Mouse (Mus musculus) adipocyte (in vitro differentiated cells): ENCODE results near the gene Dido1.
"Not testable (repeated sequence)": the region's sequence is repeated elsewhere in the genome, so short reads cannot be mapped to it uniquely, and the experiment has no call there.

ENCODE experiments used
- DNase-seq: peaks from one replicate; pipeline ENCODE4 v3.0.0-alpha.2; 2016; ENCODE audit warnings: low spot score

Dido1 gene

DNA sequence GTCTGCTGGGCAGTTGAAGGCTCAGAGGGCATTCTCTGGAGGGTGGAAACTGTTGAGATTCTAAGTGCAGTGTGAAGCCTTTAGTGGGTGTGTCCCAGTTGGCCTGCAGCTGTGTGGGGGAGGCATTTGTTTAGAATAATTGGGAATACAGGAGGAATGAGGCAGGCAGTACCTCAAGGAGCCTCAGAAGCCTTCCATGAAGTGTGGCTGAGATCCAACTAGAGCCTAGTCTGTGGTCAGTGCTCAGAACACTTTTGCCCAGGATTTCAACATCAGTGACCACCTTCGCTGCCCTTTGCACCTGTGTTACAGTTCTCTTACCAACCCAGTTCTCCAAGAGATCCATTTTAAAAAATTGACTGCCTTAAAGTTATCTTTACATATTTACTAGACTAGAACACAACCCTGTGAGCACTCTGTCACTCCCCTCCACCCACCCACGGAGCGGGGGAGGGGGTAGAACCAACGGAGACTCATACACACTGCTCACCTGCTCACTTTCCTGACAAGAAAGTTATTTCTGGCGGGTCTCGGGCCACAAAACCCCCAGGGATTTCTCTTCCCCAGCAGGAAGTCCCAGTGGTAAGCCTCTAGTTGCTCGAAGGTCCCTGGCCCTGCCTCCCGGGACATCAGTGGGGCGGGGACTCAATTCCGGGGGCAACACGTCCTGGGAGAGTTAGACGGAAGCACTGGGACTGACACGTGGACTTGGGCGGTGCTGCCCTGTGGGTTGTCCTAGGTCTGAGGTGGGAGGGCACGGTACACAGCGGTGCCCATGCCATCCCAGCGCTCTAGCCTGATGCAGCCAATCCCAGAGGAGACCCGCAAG, 15.0 kb upstream of the Dido1 start, which contains the start of gene Slc17a9:
Gene Slc17a9, plus strand, starts transcription at position 679 of the 829 bp plus-strand sequence.
- DNase-seq: peak; percentile 20

DNA sequence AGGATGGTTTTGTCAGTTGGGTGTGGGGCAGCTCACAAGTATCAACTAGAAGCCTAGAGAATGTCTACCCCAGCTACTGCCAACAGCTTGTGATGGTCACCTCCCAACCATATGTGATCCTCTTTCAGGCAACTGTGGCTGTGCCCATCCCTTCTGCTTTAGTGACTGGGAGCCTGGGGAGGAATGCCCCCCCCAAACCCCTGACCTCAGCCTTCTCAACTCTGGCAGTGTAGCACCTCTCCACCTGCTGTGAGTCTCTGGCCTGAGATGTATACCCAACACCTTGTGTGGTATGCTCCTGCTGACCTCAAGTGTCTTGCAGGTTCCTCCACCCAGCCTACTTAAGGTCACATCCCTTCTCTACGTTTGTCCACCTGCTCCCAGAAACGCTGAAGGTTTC, 14.1 kb upstream of the Dido1 start:
- no peak for DNase-seq

DNA sequence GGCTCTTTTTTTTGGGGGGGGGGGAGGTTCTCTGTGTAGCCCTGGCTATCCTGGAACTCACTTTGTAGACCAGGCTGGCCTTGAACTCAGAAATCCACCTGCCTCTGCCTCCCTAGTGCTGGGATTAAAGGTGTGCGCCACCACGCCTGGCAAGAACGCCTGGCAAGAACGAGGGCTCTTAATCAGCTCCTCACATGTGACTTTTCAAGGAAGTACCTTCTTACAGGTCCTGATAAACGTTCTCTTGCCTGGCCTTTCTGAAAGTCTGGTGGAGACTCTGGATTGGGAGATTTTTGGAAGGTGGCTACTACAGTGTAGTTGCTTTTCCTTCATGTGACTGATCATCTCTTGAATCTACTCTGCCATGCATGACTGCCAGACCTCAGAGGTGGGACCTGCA, 12.9 kb upstream of the Dido1 start:
- not testable (repeated sequence) for DNase-seq

DNA sequence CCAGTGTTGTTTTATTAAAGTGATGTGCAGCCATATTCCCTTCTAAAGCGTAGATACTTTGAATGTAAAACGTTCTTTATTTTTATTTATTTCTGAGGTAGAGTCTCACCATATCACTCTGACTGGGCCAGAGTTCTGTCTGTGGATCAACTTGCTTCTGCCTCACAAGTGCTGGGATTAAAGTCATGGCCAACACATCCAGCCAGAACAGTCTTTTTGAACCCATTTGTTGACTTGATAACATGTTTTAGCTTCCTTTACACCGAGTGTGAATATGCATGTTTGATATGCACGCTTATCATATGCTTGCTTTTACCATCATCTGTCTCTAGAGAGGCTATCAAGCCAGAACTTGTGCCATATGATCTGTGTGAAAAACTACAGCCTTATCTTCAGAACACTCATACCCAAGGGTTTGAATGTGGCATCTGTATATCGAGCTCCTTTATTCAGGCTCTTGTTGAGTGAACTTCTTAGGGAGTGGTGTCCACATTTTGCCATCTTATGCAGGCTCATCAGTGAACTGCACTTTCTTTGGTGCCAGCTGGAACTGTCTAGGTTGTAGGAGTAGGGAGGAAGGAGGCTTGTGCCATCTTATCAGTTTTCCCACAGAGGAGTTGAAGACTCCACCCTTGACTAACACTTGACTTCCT, 2.4 kb upstream of the Dido1 start:
- no peak for DNase-seq

DNA sequence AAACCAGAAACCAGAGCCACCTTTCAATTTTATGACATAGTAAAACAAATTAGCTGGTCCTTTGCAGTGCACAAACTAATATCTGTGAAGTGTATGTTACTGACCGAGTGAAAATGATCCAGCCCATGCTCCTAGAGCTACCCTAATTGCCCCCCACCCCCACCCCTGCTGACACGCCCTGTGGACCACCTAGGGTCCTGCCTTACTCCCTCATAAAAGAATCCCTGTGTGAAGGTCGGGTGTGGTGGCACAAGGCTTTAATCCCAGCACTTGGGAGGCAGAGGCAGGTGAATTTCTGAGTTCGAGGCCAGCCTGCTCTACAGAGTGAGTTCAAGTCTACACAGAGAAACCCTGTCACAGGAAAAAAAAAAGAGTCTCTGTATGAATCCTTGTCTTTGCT, 1.7 kb upstream of the Dido1 start:
- no peak for DNase-seq

DNA sequence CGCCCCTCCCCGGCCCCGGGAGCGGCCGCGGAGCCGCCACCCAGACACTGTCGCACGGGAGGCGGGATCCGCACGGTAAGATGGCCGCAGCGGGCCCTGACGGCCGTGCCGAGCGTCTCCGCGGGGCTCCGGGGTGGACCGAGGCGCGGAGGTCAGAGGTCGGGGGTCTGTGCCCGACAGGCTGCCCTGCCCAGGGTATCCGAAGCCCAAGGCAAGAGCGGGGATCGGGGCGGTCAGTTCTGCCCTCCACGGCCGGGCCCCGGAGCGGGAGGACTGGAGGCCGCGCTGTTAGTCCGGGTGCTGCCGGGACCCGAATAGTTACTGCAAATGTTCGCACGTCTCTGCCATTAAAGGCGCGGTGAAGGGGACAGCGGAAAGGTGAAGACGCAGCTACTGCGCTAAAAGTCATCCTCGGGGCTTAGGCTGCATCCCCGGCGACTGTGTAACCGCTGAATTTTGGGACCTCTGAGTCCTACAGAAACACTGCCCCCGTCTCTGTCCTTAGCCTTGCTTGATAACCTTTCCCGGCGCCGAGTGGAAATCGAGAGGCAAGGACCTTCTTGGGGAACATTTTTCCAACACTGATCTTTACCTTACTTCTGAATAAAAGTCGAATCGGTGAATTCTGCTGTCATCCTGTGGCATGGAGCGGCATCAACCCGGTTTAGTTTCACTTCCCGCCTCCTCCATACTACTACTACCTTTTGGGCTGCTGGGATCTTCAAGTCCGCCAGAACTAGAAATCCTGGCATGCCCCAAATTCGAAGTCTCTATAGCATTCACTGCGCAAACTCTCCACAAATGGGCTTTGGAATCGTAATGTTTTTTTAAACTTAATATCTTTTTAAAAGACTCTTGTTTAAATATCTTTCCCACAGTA, 717 bp upstream of the Dido1 start:
- peak; percentile 58 for DNase-seq

DNA sequence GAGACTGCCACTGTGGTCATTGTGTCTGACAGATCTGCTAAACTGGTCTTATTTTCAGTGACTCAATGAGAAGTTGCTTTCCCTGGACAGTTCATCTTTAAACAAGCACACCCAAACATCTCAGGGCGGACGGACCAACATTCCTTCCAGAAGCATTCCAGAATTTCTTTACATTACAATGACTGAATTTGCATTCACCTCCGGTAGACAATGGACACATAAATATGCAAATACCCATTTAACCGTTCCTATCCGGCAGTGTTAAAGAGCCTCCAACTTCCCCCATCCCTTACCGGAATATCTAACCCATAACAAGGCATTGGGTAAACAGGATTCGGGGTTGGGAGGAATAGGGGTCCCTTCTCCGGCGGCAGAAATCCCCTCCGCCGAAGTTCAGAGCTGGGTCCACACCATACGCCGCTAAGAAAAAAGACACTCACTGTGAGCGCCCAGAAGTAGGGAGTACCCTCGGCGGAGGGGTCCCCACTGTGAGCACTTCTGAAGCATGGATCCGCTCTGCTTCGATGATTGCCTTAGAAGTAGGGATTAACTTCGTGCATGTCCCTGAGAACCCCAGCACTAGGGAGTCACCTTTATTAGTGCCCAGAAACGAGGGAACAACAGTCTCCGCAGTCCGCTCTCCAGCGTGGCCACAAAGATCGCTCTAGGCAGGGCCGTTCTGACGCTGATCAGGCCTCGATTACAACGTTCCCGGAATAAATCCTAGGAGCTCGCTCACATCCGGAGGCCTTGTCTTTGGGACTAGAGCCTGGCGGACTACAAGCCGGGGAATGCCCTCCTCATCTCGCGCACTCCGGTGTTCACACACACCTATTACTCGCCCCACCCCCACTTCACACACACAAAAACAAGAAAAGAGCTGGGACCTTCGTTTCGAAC, 526 bp downstream of the Dido1 start:
- DNase-seq: peak; percentile 26

DNA sequence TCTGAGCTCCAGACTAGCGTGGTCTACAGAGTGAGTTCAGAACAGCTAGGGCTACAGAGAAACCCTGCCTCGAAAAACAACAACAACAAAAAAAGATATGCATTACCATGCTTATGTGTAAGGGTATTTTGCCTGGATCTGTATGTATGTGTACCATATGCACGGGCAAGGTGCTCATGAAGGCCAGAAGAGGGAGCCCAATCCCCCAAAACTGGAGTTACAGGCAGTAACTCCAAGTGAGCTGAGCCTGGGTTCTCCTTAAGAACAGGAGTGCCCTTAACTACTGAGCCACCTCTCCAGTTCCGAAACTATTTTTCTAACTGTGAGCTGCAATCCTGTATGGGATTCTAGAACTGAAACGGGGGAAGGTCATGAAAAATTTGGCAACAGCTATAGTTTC, 3.8 kb downstream of the Dido1 start:
- DNase-seq: no peak

DNA sequence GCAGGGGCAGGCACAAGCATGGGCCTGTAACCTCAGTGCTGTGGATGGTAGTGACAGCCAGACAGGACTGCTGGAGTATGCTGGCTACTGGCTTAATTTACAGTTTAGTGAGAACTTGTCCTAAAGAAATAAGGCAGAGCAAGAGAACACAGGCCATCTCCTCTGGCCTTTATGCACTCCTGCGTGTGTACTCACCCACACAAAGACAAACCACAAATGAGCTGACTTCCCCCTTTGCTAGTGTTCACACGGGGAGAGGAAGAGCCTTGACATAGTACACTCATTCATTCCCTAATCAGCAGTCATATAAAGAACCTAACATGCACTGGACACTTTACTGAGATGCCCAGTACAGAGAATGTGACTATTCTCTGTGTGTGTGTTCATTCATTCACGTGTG, 4.7 kb downstream of the Dido1 start:
- no peak for DNase-seq

DNA sequence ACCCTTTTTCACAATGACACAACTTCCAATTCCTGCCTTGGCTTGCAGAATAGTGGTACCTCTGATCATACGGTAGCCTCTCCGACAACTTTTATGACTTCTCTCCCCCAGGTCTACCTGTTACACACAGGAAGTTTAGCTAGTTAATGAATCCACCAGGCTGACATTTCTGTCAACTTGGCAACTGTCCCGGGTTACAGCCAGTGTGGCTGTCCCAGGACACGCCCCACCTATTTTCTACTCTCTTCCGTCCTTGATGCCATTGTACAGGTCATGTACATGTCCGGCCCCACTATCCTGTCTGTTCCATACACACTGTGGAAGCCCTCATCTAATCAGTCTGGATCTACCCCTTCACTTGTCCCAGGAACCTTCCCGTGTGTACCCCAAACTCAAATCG, 5.2 kb downstream of the Dido1 start:
- peak; percentile 40 for DNase-seq

DNA sequence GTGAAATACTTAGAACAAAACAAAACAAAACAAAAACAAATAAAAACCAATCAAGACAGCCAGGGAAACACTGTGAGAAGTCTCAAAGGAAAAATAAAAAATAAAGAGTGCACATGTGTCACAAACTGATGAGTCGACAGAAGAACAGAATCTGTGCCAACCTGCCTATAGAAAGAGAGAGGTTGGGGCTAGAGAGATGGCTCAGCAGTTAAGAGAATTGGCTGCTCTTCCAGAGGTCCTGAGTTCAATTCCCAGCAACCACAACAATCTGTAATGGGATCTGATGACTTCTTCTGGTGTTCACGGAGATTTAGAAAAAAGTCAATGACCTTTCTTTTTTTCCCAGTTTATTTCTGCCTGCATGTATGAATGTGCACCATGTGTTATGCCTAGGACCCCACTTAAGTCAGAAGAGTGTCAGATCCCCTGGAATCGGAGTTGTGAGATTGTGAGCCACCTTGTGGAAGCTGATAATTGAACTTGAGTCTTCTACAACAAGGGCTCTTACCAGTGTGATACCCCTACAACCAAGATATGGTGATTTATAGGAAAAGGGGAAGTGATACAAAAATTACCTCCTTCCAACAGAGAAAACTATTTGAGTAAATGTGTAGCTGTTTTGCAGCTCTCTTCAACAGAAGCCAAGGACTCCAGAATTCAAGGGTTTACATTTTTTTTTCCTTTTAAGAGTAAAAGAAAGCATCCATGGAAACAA, 6.0 kb downstream of the Dido1 start:
- DNase-seq: no peak

DNA sequence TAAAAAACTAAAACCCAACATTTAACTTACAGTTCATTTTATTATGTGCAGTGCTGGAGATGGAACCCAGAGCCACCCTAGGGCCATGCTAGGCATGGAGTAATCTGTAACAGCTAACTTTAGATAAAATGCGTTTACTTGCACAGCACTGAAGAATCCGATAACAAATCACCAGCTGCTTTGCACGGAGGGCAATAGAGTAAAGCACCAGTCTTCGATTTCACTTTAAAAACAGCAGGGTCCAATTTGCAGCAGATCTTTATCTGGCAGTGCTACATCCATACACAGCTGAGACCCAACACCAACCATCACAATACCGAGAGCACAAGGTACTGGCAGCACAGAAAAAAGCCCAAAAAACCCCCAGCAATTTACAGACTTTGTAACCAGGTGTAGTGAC, 6.6 kb downstream of the Dido1 start:
- no peak for DNase-seq

DNA sequence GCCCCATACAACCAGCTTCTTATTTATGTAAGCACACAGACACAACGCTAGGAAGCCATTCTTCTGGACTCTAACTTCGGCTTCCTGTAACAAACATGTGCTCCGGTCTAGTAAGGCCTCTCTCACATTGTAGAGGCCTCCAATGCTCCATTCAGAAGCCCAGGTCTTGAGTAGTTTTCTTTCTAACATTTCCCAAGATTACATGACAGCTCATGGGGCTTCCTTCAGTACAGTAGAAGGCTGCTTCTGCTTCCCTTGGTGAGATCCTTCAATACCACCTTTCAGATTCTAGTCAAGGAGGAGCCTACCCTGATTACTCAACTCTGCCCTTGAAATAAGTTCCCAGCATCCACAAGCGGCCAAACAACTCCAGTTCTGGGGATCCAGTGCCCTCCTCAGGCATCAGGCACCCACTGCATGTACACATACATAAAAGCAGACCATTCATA, 7.1 kb downstream of the Dido1 start:
- peak; percentile 67 for DNase-seq

DNA sequence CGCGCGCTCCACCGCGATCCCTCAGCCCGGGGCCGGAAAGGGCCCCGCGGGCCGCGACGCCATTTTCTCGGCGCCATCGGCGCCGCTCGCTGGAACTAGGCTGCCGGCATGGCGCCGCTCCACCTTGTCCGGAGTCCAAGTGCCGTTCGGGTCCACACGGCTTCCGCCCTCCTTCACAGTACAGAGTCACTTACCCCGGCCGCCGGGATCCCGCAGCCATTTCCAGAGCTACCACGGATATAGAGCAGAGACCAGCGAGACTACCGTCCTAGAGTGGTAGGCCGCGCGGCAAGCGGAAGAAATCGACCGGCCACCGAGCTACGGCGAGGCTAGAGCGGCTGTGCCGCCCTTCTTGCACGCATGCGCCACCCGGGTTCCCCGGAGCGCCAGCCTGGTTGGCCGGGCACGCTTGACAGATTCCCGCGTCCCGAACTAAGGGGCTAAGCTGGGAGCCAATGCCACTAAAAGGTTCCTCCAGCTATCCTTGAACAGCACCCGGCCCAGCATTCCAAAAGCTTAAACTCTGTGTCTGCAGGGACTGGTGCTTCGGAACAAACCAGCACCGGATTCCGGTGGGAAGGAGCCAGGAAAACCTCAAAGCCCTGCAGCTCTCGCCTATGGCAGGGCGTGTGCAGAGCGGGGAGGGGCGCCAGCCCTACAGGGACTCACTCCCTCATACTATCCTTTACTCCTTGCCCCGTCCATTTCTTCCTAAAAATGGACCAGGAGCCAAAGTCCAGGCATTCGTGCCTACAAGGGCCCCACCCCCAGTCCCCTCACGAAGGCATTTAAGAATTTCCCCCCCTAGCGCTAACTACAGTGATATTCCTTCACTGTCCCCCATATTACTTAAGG, 7.8 kb downstream of the Dido1 start:
- DNase-seq: peak; percentile 91

DNA sequence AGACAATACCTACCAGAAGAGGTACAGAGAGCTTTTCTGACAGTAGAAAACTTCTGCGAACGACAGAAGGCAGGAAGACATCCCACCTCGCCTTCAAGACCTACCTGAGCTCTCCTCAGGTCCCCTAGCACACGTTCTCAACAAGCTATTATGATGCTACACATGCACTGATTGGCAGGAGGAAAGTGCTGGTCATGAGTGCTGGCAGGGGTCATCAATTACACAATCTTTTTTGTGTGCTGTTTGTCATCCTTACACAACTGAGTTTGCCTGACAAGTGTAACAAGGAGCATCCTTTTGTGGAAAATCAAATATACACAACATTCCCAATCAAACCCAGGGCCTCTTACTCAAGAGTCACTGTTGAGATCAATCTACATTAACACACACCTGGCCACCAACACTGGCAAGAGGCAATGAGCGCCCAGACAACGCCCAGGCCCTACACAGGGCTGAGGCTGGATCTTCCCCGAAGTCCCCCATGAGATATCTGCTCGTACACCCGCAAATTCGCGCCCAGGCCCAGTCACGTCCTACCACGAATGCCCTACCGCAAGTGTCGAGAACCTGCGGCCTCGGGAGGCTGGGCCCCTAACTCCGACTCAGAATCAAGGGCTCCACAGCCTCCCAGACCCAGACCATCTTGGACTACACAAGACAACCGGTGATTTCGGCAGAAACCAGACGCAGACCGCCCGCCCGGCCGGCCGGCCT, 8.6 kb downstream of the Dido1 start:
- peak; percentile 94 for DNase-seq

DNA sequence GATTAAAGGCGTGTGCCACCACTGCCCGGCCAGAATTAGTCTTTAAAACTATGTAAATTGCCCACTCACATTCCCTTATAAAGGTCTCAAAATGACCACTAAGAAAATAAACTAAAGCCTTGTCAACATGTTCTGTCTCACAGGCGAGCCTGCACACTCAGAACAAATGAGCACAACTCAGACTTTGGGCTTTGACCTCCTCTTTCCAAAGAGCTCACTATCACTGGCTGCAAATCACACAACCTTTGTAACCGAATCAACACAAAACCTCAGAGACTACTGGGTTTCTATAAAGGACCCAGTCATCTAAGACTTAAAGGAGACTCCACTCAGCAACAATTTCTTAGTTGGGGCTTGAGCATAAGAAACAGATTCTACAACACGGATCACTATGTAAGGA, 9.3 kb downstream of the Dido1 start:
- peak; percentile 67 for DNase-seq

DNA sequence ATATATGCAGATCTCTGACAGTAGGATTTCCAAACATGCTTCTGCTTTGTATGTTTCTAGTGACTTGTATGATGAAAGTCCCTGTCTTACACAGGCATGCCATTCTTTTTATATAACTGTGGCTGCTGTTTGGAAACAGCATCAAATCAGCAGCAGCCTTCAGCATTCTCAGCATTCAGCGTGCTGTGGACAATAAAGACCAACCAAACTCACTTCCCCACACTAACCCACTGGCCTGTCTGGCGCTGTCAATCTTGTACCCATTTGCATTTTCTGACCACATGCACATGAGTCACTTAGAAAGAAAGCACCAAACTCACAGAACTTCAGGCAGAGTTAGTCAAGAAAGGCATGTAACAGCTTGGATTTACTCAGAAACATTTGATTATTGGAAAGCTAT, 14.6 kb downstream of the Dido1 start:
- no peak for DNase-seq

DNA sequence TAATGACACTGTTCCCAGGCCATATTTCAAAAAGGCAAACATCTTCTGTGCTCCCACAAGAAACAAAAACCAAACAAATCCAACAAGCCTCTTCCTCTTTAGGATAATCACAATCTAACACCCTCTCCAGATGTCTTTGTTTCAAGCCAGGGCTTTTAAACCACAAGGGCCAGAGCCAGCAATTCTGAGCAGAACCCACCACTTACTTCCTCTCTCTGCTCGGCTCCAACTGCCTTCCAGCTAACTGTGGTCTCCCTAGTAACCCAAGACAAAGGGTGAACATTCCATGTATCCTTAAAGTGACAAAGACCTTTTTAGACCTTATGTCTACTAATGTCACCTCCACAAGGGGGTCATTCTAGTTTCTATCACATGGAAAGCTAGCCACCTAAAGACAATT, 17.2 kb downstream of the Dido1 start:
- DNase-seq: peak; percentile 60

DNA sequence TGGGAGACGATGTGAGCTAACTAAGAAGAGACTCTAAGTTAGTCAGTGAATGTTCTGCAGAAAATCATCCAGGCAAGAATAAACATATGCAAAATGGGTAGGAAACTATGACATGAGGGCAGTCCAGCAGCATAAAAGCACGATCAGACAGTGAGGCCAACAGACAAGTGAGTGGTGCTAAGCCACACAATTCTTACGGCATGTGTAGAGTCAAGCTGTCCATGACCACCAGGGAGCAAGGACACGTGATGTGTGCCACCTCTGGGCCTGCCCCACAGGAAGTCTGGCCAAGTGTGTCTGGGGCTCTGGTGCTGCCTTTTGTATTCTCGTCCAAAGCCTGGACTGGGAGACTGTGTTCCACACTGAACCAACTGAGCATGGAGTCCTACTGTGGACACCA, 20.0 kb downstream of the Dido1 start:
- DNase-seq: no peak
